Mouse (Mus musculus) stomach, embryonic 15.5 days (tissue): ENCODE data around the gene Maged2. TPM values are rescaled to one million over a fixed set of nuclear protein-coding genes. Genes with fewer than 3 reads are reported as not detected.
"Not testable (repeated sequence)": the region's sequence is repeated elsewhere in the genome, so short reads cannot be mapped to it uniquely, and the experiment has no call there.

ENCODE experiments used
- ATAC-seq: fragments of 200-750 bp; cut with Nextera tagmentation; 2 replicates; pipeline ENCODE4 v1.8.0; 2017; ENCODE audit warnings: low read depth, moderate number of reproducible peaks, moderate TSS enrichment; ENCODE audit not compliant: insufficient read depth, low FRiP score
- H3K27ac ChIP-seq: fragments of 300-500 bp; sonication (generic); 2 replicates; pipeline ENCODE4 v1.5.1; 2015; ENCODE audit warnings: mild to moderate bottlenecking, inconsistent platforms
- H3K27me3 ChIP-seq: fragments of 300-500 bp; sonication (generic); replicated peaks from 2 replicates; pipeline ENCODE4 v1.6.1; 2015; ENCODE audit warnings: inconsistent platforms
- H3K36me3 ChIP-seq: fragments of 300-500 bp; sonication (generic); 2 replicates; pipeline ENCODE4 v1.6.1; 2015; ENCODE audit warnings: inconsistent platforms
- H3K4me1 ChIP-seq: fragments of 300-500 bp; sonication (generic); 2 replicates; pipeline ENCODE4 v1.6.1; 2015; ENCODE audit warnings: inconsistent platforms
- H3K4me2 ChIP-seq: fragments of 300-500 bp; sonication (generic); 2 replicates; pipeline ENCODE4 v1.6.1; 2015; ENCODE audit warnings: mild to moderate bottlenecking, inconsistent platforms
- H3K4me3 ChIP-seq: fragments of 300-500 bp; sonication (generic); replicated peaks from 2 replicates; pipeline ENCODE4 v1.5.1; 2015; ENCODE audit warnings: inconsistent platforms
- H3K9ac ChIP-seq: fragments of 300-500 bp; sonication (generic); 2 replicates; pipeline ENCODE4 v1.6.1; 2015; ENCODE audit warnings: inconsistent platforms
- H3K9me3 ChIP-seq: fragments of 300-500 bp; sonication (generic); 2 replicates; pipeline ENCODE4 v1.6.1; 2016; ENCODE audit warnings: inconsistent platforms
- WGBS: fragments of 180-500 bp; shearing (Covaris S2); methylation state at CpG from one replicate; pipeline ENCODE4 v1.1.7; 2015; 5-methylcytosine and 5-hydroxymethylcytosine counted together
- polyA plus RNA-seq: library from polyadenylated mRNA; unstranded; fragments of >200 nt; fragmentation: Nextera tagmentation; extraction: Ambion mirVana; gene quantifications from 2 replicates; pipeline ENCODE4 v1.2.1, GENCODE M21; 2015

The Maged2 gene
- 497 and 503 TPM in 2 replicates for polyA plus RNA-seq

DNA sequence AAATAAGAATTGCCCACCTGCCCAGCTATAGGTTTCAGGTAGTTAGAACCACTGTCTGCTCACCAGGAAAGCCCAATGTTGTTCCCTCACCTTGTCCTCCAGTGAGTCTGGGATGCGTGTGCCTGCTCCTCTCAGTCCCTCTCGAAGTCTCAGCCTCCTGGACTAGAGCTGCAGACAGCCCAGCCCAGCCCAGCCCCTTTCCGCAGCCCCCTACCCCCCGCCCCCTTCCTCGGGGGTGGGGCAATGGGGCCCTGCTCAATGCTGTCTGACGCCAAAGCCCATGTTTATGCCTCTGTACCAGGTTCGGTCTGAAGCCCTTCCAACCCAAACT, at the start of gene Maged2:
Gene Maged2 (minus strand): TSS at position 207 of the 331 bp plus-strand sequence.
- no peaks in the 10 kb centered on the region for H3K27me3 ChIP-seq
- peak within 1 kb of the TSS; percentile 45 for H3K4me2 ChIP-seq
- H3K36me3 ChIP-seq, result 0 out of 2 replicates have a peak, but pooled peaks cover 8% of the 10 kb centered on the region
- no peaks in the 10 kb centered on the region for H3K9me3 ChIP-seq
- H3K27ac ChIP-seq, result peak within 1 kb of the TSS; percentile 84
- peaks cover 6% of the 10 kb centered on the region; the same call in 1 of the 2 replicates for H3K4me1 ChIP-seq
- H3K4me3 ChIP-seq, result peak within 1 kb of the TSS; percentile 51
- 0 out of 2 replicates have a peak, but pooled peaks have one; percentile 39 for ATAC-seq
- H3K9ac ChIP-seq, result peak within 1 kb of the TSS; percentile 19; the same call in 1 of the 2 replicates
- 18% methylated on average over 7 of the region's 7 CpGs for WGBS

DNA sequence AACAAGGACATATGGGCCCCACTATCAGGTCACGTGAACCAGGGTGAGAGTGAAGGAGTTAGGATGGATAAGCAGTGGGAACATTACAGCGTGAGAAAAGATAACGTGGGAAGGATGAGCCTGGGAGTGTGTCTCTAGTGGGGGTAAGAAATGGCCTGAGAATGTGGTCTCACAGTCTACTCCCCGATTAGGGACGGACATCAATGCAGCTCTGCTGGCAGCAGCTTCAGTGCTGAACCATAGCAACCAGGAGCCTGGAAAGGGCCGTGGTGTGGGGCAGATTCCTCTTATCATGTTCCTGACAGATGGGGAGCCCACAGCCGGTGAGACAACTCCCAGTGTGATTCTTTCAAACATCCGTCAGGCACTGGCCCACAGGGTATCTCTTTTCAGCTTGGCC, 34.1 kb upstream of the Maged2 start:
- no peak overlapping the region for H3K4me3 ChIP-seq
- H3K27ac ChIP-seq, result no peak overlapping the region
- H3K4me2 ChIP-seq, result no peak overlapping the region
- H3K9ac ChIP-seq, result no peak overlapping the region
- ATAC-seq, result no peak
- WGBS, result 63% methylated on average over 8 of the region's 8 CpGs
- H3K4me1 ChIP-seq, result no peaks in the 10 kb centered on the region
- no peaks in the 10 kb centered on the region for H3K27me3 ChIP-seq
- H3K36me3 ChIP-seq, result no peaks in the 10 kb centered on the region
- no peaks in the 10 kb centered on the region for H3K9me3 ChIP-seq

DNA sequence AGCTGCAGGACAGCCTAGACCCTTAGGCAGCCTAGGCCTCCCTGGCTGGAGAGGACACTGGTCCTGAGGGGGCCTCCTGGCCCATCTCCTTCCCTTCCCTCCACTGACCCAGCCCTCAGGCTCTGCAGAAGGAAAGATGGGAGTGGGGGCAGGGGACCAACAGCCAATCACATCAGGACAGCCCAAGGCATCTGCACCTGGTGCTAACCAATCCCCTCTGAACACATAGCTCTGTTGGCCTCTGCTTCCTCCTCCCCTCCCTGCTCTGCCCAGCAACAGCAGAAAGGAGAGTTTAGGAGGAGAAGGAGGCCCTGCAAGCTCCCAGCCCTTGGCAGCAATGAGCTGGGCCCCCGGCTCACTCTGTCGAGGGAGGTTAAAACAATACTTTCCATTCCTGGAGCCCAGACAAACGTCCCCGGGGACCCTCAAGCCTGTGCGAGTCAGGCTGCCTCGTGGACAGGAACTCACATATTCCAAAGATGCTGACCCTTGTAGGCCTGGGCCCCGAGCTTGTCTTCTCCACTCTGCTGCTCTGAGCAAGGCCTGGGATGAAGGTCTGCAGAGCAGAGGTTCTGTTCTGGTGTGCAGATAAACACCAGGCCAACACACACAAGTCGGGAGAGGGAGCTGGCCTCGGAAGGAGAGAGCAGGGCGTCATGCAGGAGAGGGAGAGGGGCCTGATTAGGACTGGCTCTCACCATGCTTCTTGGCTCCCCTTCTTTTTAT, 31.5 kb upstream of the Maged2 start:
- H3K27me3 ChIP-seq, H3K4me3 ChIP-seq, H3K4me1 ChIP-seq, H3K27ac ChIP-seq, H3K4me2 ChIP-seq, H3K9ac ChIP-seq, H3K9me3 ChIP-seq, H3K36me3 ChIP-seq: not testable (repeated sequence)
- peak; percentile 94 for ATAC-seq
- WGBS, result 60% methylated on average over 4 of the region's 10 CpGs

DNA sequence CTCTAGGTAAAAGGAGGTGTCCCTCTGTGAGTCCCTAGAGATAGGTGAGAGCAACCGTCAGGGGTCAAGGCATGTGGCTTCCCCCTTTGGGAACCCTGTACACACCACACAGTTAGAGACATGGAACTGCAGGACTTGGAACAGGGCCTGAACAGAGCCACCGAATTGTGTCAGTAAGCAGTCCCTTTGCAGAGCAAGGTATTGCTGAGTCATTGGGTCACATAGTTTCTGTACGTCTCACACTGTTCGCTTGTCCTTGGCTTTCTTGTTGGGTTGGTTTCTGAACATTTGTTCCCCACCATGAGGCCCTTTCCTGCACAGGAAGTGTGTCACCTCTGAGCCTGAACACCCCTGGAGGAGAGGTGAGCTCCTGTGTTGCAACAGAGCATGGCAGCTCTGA, 29.1 kb upstream of the Maged2 start:
- H3K27me3 ChIP-seq, H3K9ac ChIP-seq, ATAC-seq, H3K27ac ChIP-seq, H3K4me1 ChIP-seq, H3K4me2 ChIP-seq, H3K36me3 ChIP-seq, H3K4me3 ChIP-seq, H3K9me3 ChIP-seq: not testable (repeated sequence)
- WGBS, result 93% methylated on average over 1 of the region's 4 CpGs

DNA sequence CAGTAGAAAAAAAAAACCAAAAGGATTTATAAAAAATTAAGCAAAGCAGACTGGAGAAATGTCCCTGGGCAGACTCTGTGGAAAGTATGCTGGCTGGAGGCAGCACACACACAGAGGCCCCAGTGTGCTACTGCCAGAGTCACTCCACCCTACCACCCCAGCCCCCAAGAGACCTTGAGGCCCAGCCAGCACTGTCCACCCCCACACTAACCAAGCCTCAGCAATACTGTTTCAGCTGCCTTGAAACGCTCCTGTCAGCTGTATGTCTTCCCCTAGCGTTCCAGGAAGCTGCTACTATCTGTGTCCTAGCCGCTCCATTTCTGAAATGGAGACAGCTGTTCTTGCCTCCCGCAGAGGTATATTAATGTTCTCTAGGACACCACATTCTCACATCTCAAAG, 16.2 kb upstream of the Maged2 start:
- Histone ChIP-seq H3K27ac (no peak overlapping the region), H3K9me3 (no peaks in the 10 kb centered on the region), H3K4me3 (no peak overlapping the region), H3K4me1 (no peaks in the 10 kb centered on the region), H3K4me2 (no peak overlapping the region), H3K9ac (no peak overlapping the region), H3K36me3 (no peaks in the 10 kb centered on the region), H3K27me3 (no peaks in the 10 kb centered on the region)
- WGBS, result 66% methylated on average over 4 of the region's 4 CpGs
- ATAC-seq, result no peak

DNA sequence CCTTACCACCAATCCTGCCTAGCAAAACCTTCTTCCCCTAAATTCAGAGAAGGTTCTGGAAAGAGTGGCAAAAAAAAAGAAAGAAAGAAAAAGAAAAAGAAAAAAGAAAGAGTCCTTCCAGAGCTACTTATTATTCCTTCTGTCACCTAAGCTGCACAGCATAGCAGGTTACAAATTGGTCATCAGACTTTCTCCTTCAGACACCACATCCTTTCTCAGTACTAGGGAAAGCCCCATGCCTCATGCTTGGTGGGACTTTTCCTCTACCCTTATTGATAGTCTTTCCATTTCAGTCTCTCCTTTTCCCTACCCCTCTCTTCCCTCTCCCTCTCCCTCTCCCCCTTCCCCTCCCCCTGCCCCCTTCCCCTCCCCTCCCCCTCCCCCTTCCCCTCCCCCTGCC, 3.1 kb upstream of the Maged2 start:
- no peak overlapping the region for H3K27ac ChIP-seq
- ATAC-seq, result no peak
- H3K9ac ChIP-seq, result no peak overlapping the region
- no peak overlapping the region for H3K4me3 ChIP-seq
- no peaks in the 10 kb centered on the region for H3K9me3 ChIP-seq
- no peaks in the 10 kb centered on the region for H3K27me3 ChIP-seq
- H3K4me2 ChIP-seq, result no peak overlapping the region
- no peaks in the 10 kb centered on the region for H3K4me1 ChIP-seq
- no peaks in the 10 kb centered on the region for H3K36me3 ChIP-seq

DNA sequence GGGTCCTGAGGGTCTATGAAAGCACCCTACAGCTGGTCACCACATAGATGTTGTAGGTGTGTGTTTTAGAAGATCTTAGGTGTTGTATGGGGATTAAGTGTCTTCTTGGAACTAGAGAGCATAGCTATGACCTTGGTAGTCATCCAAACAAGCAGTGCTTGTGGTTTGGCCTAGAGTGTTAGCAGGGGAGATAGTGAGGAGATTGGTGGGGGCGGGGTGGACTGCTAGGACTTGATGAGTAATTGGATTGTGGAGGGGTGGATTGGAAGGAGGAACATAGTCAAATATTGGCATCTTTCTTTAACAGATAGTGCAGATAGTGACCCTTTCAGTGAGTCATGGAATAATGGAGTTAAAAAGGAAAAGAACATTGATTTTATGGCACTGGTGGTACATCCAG, 1.5 kb upstream of the Maged2 start:
- Histone ChIP-seq H3K9ac (no peak overlapping the region), H3K9me3 (no peaks in the 10 kb centered on the region), H3K27ac (no peak overlapping the region), H3K36me3 (0 out of 2 replicates have a peak, but pooled peaks cover 6% of the 10 kb centered on the region), H3K4me3 (no peak overlapping the region), H3K4me2 (no peak overlapping the region), H3K4me1 (peaks cover 6% of the 10 kb centered on the region; the same call in 1 of the 2 replicates), H3K27me3 (no peaks in the 10 kb centered on the region)
- 74% methylated on average over 1 of the region's 1 CpGs for WGBS
- no peak for ATAC-seq

DNA sequence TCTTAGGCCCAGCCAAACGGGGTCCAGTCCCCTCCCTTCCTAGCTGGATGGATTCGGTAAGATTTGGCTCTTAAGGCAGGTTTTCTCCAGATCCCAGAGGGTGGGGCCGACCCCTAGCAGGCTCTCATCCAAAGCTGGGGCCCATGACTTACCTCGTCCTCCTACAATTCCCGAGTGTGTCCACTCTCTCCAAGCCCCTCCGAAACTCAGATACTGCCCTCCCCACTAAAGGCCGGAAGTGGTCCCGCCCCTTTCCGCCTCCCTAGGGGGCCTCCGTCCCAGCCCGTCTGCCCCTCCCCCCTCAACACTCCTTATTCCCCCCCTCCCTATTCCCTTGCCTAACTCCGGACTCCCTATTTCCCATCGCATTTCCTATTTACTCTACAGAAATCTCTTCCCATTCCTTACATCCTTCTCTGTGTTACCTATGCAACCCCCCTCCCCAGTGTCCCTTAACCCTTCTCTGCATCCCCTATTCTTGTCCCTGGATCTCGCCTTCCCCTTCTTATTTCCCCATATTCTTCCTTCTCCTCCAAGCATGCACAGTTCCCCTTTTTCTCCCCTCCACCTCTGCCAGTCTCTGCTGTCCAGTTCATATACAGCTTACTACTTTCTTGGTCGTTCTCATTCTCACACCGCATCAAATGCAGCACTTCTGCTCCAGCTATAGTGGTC, 544 bp downstream of the Maged2 start:
- ATAC-seq, result peak; percentile 66
- peaks cover 6% of the 10 kb centered on the region; the same call in 1 of the 2 replicates for H3K4me1 ChIP-seq
- peak overlapping the region; percentile 84 for H3K27ac ChIP-seq
- peak overlapping the region; percentile 51 for H3K4me3 ChIP-seq
- H3K9ac ChIP-seq, result peak overlapping the region; percentile 19; the same call in 1 of the 2 replicates
- 20% methylated on average over 16 of the region's 16 CpGs for WGBS
- H3K4me2 ChIP-seq, result peak overlapping the region; percentile 45
- no peaks in the 10 kb centered on the region for H3K27me3 ChIP-seq
- H3K9me3 ChIP-seq, result no peaks in the 10 kb centered on the region
- H3K36me3 ChIP-seq, result 0 out of 2 replicates have a peak, but pooled peaks cover 8% of the 10 kb centered on the region

DNA sequence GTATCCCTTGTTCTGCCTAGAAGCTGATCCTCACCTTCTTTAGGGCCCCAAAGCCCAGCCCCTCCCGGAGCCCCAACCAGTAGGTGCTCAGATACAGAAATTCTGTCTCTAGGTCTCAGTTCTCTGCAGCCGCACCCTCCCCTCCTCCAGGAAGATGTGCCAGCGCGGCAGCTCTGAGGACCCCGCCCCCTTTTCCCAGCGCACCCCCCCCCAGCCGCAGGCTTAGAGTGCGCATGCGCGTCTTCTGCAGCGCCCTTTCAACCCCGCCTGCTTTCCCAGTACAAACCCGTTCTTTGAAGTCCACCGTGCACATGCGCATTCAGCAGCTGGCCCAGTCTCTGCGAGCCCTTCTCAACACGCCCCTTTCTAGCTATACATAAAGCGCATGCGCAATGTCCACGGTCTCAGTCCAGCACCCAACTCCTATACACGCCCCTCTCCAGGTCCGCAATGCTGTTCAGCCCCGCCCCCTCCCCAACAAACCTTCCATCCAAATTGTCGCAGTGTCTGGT, 1.3 kb downstream of the Maged2 start:
- ATAC-seq, result peak; percentile 95
- Histone ChIP-seq H3K27ac (peak overlapping the region; percentile 84), H3K4me2 (peak overlapping the region; percentile 52), H3K36me3 (0 out of 2 replicates have a peak, but pooled peaks cover 8% of the 10 kb centered on the region), H3K27me3 (no peaks in the 10 kb centered on the region), H3K4me3 (peak overlapping the region; percentile 51), H3K9me3 (no peaks in the 10 kb centered on the region), H3K9ac (no peak overlapping the region), H3K4me1 (peaks cover 6% of the 10 kb centered on the region; the same call in 1 of the 2 replicates)
- WGBS, result 23% methylated on average over 23 of the region's 24 CpGs

DNA sequence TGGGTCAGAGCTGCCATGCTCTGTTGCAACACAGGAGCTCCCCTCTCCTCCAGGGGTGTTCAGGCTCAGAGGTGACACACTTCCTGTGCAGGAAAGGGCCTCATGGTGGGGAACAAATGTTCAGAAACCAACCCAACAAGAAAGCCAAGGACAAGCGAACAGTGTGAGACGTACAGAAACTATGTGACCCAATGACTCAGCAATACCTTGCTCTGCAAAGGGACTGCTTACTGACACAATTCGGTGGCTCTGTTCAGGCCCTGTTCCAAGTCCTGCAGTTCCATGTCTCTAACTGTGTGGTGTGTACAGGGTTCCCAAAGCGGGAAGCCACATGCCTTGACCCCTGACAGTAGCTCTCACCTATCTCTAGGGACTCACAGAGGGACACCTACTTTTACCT, 13.2 kb downstream of the Maged2 start:
- 81% methylated on average over 2 of the region's 4 CpGs for WGBS
- H3K4me3 ChIP-seq, H3K36me3 ChIP-seq, H3K27ac ChIP-seq, H3K4me1 ChIP-seq, H3K9ac ChIP-seq, ATAC-seq, H3K27me3 ChIP-seq, H3K4me2 ChIP-seq, H3K9me3 ChIP-seq: not testable (repeated sequence)

DNA sequence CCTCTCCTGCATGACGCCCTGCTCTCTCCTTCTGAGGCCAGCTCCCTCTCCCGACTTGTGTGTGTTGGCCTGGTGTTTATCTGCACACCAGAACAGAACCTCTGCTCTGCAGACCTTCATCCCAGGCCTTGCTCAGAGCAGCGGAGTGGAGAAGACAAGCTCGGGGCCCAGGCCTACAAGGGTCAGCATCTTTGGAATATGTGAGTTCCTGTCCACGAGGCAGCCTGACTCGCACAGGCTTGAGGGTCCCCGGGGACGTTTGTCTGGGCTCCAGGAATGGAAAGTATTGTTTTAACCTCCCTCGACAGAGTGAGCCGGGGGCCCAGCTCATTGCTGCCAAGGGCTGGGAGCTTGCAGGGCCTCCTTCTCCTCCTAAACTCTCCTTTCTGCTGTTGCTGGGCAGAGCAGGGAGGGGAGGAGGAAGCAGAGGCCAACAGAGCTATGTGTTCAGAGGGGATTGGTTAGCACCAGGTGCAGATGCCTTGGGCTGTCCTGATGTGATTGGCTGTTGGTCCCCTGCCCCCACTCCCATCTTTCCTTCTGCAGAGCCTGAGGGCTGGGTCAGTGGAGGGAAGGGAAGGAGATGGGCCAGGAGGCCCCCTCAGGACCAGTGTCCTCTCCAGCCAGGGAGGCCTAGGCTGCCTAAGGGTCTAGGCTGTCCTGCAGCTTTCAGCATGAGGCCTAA, 15.5 kb downstream of the Maged2 start:
- 70% methylated on average over 3 of the region's 10 CpGs for WGBS
- not testable (repeated sequence) for H3K4me3 ChIP-seq, H3K9ac ChIP-seq, H3K27ac ChIP-seq, H3K27me3 ChIP-seq, H3K4me1 ChIP-seq, H3K4me2 ChIP-seq, H3K36me3 ChIP-seq, H3K9me3 ChIP-seq
- peak; percentile 94 for ATAC-seq
